Mouse (Mus musculus): ENCODE data around the gene Trip13.

Trip13 gene

DNA sequence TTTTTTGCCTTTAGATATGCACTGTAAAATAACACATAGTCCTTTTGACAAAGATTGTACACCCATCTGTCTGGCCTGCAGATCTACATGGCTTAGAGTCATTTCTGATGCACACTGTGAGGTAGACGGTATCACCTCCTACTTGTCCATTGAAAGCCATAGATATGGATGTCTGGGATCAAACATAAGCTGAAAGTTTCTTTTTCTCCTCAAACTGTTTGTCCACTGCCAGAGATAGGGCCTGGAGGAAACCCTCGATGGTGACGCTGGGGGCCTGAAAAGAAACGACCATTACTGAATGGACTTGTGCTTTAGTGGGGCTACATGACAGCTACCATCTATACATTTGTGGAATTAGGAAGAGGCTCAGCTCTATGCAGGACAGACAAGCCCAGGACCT is 24.5 kb downstream of the Trip13 start:
- TF ChIP-seq GATA4 (IDR thresholded peaks at IDR 0.05; ENCODE audit: insufficient replicate concordance, low read length), result no peak

GRCm38 (mm10) chr13:73907683-73908412 is 29.7 kb downstream of the Trip13 start:
- TF ChIP-seq GATA4 (IDR thresholded peaks at IDR 0.05; ENCODE audit: insufficient replicate concordance, low read length), result no peak

DNA sequence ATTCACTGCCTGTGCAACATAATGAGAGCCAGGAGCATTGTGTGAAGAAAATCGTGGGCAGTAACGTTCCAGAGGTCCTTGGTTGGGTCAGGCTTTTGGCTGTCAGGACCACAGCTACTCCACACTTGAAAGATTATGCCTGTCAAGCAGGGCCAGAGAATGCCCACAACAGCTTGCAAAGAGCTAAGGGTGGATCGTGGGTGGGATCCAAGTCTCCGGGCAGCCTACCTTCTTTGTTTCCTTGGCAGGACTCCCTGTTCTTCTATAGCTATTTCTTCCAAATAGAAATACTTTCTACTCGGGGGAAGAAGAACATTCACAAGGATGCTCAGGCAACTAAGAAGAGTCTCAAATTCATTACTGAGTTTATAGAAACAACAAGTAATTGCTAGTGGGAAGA is 30.4 kb downstream of the Trip13 start:
- no peak for TF ChIP-seq GATA4 (IDR thresholded peaks at IDR 0.05; ENCODE audit: insufficient replicate concordance, low read length)

DNA sequence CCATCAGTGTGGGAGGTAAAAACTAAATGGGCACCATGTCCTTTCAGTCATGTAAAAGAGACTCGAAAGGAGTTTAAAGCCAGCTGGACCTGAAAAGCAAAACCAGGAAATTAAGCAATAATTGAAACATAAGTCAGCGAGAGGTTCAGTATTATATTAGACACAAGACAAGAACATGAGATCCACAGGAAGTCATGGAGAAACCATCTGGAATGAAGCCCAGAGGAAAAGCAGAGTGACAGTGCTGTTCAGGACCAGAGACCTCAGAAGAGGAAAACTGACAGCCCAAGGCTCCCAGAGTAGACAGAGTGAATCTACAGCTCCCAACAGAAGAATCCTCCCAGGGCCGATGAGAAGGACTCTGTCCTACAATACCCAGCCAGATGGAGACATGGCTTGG is 40.0 kb downstream of the Trip13 start:
- no peak for TF ChIP-seq GATA4 (IDR thresholded peaks at IDR 0.05; ENCODE audit: insufficient replicate concordance, low read length)

DNA sequence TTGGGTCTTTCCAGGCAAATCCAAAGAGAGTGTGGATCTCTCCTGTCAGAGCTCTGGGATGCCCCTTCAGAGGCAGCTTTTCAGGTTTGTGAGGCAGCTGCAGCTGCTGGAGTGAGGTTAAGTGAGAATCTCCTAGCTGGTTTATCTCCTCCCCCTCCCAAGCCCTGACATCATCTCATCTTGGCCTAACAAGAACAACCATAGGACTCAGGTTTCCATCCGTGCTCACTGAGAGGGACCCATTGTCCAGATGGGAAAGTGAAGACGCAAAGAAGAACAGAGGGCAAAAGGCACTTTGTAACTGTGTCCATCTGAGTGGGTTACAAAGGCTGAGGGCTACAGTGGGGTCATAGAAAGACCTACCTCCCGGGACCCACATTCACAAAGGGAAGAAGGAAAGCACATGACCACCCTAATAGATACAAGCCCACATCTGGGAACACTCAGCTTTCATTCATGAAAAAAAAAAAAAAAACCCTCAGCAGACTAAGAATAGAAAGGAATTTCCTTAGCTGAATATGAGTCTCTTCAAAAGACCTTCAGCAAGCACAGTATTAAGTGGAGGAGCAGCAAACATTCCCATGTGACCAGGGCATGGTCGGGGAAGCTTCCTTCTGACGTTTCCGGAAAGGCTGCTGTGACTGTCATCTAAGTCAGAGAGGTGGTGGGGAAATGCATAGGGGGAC is 44.9 kb downstream of the Trip13 start:
- TF ChIP-seq GATA4 (IDR thresholded peaks at IDR 0.05; ENCODE audit: insufficient replicate concordance, low read length), result no peak

DNA sequence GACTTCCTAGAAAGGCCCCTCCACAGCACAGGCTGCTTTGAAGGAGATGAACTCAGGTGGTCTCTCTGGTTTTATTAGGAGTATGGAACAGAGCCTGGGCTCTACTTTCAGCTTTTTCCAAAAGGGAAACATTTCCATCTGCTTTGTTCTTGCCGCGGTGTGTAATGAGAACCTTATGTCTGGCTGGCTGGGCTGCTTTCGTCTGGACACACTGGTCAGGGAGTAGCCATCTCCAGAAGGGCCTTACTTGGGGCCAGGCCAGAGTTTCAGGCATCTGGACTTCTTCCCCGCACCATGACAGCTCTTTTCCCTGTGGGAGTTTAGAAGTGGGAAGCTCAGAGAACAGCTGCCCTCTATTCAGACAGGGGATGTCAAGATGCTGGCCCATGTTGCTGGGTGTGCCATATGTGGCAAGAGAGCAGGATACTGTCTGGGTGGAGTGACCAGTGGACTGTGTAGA is 50.1 kb downstream of the Trip13 start:
- TF ChIP-seq GATA4 (IDR thresholded peaks at IDR 0.05; ENCODE audit: insufficient replicate concordance, low read length), result no peak

DNA sequence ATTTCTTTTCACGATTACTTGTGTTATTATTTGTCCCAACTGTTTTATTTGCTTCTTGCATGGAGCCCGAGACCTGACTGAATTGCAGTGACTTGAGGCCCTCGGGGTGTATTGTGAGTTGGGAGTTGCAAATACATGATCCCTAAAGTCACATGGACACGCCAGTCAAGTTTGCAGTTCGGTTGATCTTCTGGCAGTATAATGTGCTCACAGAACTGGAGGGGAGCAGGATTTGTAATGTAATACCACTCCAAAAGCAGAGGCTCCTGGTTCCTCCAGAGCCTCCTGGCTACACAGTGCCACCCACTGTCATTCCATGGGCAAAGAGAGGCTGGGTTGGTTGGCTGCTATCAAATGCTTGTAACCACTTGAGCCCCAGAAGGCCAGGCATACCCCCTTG is 51.0 kb downstream of the Trip13 start:
- no peak for TF ChIP-seq GATA4 (IDR thresholded peaks at IDR 0.05; ENCODE audit: insufficient replicate concordance, low read length)

- TF ChIP-seq GATA4 (IDR thresholded peaks at IDR 0.05; ENCODE audit: insufficient replicate concordance, low read length), result no peak
Observed at GRCm38 (mm10) chr13:73886066-73886465, 51.5 kb downstream of the Trip13 start.

DNA sequence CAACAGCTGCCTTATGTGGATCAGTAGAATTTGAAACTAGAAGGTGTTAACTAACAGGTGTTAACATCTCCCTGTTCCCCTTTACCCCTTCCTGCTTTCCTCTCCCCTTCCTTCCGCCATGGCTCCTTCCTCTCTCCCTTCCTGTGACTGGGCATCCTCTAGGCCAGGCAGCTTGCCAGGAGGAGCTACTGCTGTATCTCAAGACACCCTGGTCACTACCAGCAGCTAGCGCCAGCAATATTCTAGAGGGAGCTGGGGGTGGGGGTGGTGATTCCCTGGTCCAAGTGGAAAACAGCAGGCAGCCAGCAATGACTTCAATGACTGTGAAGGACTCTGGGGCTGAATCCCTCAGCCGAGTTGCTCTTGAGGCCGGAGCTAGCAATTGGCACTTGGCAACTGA is 51.9 kb downstream of the Trip13 start:
- TF ChIP-seq GATA4 (IDR thresholded peaks at IDR 0.05; ENCODE audit: insufficient replicate concordance, low read length), result no peak

- no peak for TF ChIP-seq GATA4 (IDR thresholded peaks at IDR 0.05; ENCODE audit: insufficient replicate concordance, low read length)
Observed at GRCm38 (mm10) chr13:73881347-73881746, 56.2 kb downstream of the Trip13 start.

DNA sequence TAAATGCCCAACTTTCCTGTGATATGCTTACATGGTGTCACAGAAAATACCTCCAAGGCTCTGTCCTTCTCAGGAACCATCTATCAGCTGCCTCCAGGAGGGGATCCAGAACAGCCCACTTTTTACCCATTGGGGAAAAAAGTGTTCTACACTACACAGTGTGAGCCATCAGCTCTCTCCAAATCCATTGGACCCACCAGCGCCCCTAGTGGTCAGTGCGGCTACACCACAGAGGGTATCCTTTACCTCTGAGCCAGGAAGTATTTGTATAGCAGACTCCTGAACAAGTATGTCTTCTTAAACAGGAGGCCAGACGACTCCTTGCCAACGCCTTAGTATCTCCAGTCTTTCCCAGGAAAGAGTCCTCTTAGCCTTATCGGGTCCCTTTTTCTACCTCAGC is 57.8 kb downstream of the Trip13 start:
- no peak for TF ChIP-seq GATA4 (IDR thresholded peaks at IDR 0.05; ENCODE audit: insufficient replicate concordance, low read length)

- TF ChIP-seq GATA4 (IDR thresholded peaks at IDR 0.05; ENCODE audit: insufficient replicate concordance, low read length), result no peak
Observed at GRCm38 (mm10) chr13:73872159-73872558, 65.4 kb downstream of the Trip13 start.
